Mouse (Mus musculus): ENCODE results near the gene Dock4. TPM values are rescaled to one million over a fixed set of nuclear protein-coding genes. Genes with fewer than 3 reads are reported as not detected.

The Dock4 gene
- polyA plus RNA-seq, 2 experiments, result 7.7 to 12.2 TPM

- H3K9ac ChIP-seq (ENCODE audit: low read depth, low read length, severe bottlenecking), result no peak overlapping the region
- H3K4me3 ChIP-seq (replicated peaks; ENCODE audit: low read length), result no peak overlapping the region
- no peak for TF ChIP-seq POLR2A (IDR thresholded peaks at IDR 0.05; ENCODE audit: borderline replicate concordance, extremely low read depth, insufficient read depth, insufficient read length)
- no peaks in the 10 kb centered on the region for H3K27me3 ChIP-seq (ENCODE audit: control insufficient read depth, insufficient read depth, low read length)
- DNase-seq (ENCODE audit: low spot score) (no peak), ATAC-seq (ENCODE audit: low FRiP score, low read depth) (no peak)
- peaks cover 4% of the 10 kb centered on the region; the same call in 1 of the 2 replicates for H3K4me1 ChIP-seq (ENCODE audit: control insufficient read depth, insufficient read depth, low read length)
- H3K36me3 ChIP-seq (ENCODE audit: control insufficient read depth, insufficient read depth, low read length), result no peaks in the 10 kb centered on the region
- no peak overlapping the region for H3K27ac ChIP-seq (replicated peaks; ENCODE audit: low read depth, low read length)
- no peak overlapping the region for H3K4me2 ChIP-seq (replicated peaks; ENCODE audit: low read depth, low read length, severe bottlenecking)
- WGBS, result 75% methylated on average over 6 of the region's 6 CpGs
- H3K9me3 ChIP-seq (ENCODE audit: control insufficient read depth, low read length), result peaks cover 3% of the 10 kb centered on the region; the same call in 1 of the 2 replicates
Measured at GRCm38 (mm10) chr12:40538318-40538717, 92.6 kb downstream of the Dock4 start.

- Histone ChIP-seq H3K4me2 (replicated peaks; ENCODE audit: low read depth, low read length, severe bottlenecking) (no peak overlapping the region), H3K27ac (replicated peaks; ENCODE audit: low read depth, low read length) (no peak overlapping the region), H3K36me3 (ENCODE audit: control insufficient read depth, insufficient read depth, low read length) (no peaks in the 10 kb centered on the region), H3K9me3 (ENCODE audit: control insufficient read depth, low read length) (peaks cover 3% of the 10 kb centered on the region; the same call in 1 of the 2 replicates), H3K9ac (ENCODE audit: low read depth, low read length, severe bottlenecking) (no peak overlapping the region), H3K27me3 (ENCODE audit: control insufficient read depth, insufficient read depth, low read length) (no peaks in the 10 kb centered on the region), H3K4me3 (replicated peaks; ENCODE audit: low read length) (no peak overlapping the region), H3K4me1 (ENCODE audit: control insufficient read depth, insufficient read depth, low read length) (peaks cover 4% of the 10 kb centered on the region; the same call in 1 of the 2 replicates)
- no peak for TF ChIP-seq POLR2A (IDR thresholded peaks at IDR 0.05; ENCODE audit: borderline replicate concordance, extremely low read depth, insufficient read depth, insufficient read length)
- WGBS, result 28% methylated on average over 6 of the region's 6 CpGs
- DNase-seq (ENCODE audit: low spot score), result no peak
- no peak for ATAC-seq (ENCODE audit: low FRiP score, low read depth)
Measured at GRCm38 (mm10) chr12:40538780-40539179, 93.0 kb downstream of the Dock4 start.

- no peak overlapping the region for H3K9ac ChIP-seq (ENCODE audit: low read depth, low read length, severe bottlenecking)
- no peak overlapping the region for H3K27ac ChIP-seq (replicated peaks; ENCODE audit: low read depth, low read length)
- no peaks in the 10 kb centered on the region for H3K9me3 ChIP-seq (ENCODE audit: control insufficient read depth, low read length)
- no peaks in the 10 kb centered on the region for H3K36me3 ChIP-seq (ENCODE audit: control insufficient read depth, insufficient read depth, low read length)
- DNase-seq (ENCODE audit: low spot score) (no peak), ATAC-seq (ENCODE audit: low FRiP score, low read depth) (no peak)
- no peaks in the 10 kb centered on the region for H3K4me1 ChIP-seq (ENCODE audit: control insufficient read depth, insufficient read depth, low read length)
- H3K4me3 ChIP-seq (replicated peaks; ENCODE audit: low read length), result no peak overlapping the region
- no peak for TF ChIP-seq POLR2A (IDR thresholded peaks at IDR 0.05; ENCODE audit: borderline replicate concordance, extremely low read depth, insufficient read depth, insufficient read length)
- WGBS, result 82% methylated on average over 3 of the region's 3 CpGs
- no peak overlapping the region for H3K4me2 ChIP-seq (replicated peaks; ENCODE audit: low read depth, low read length, severe bottlenecking)
- no peaks in the 10 kb centered on the region for H3K27me3 ChIP-seq (ENCODE audit: control insufficient read depth, insufficient read depth, low read length)
Measured at GRCm38 (mm10) chr12:40544273-40544672, 98.5 kb downstream of the Dock4 start.

GRCm38 (mm10) chr12:40546827-40547226, 101.1 kb downstream of the Dock4 start:
- no peak for TF ChIP-seq POLR2A (IDR thresholded peaks at IDR 0.05; ENCODE audit: borderline replicate concordance, extremely low read depth, insufficient read depth, insufficient read length)
- WGBS, result 56% methylated on average over 5 of the region's 5 CpGs
- Histone ChIP-seq H3K9me3 (ENCODE audit: control insufficient read depth, low read length) (no peaks in the 10 kb centered on the region), H3K4me1 (ENCODE audit: control insufficient read depth, insufficient read depth, low read length) (no peaks in the 10 kb centered on the region), H3K4me3 (replicated peaks; ENCODE audit: low read length) (no peak overlapping the region), H3K9ac (ENCODE audit: low read depth, low read length, severe bottlenecking) (no peak overlapping the region), H3K27me3 (ENCODE audit: control insufficient read depth, insufficient read depth, low read length) (no peaks in the 10 kb centered on the region), H3K36me3 (ENCODE audit: control insufficient read depth, insufficient read depth, low read length) (no peaks in the 10 kb centered on the region), H3K4me2 (replicated peaks; ENCODE audit: low read depth, low read length, severe bottlenecking) (no peak overlapping the region), H3K27ac (replicated peaks; ENCODE audit: low read depth, low read length) (no peak overlapping the region)
- no peak for DNase-seq (ENCODE audit: low spot score)
- ATAC-seq (ENCODE audit: low FRiP score, low read depth), result no peak

- no peak overlapping the region for H3K4me2 ChIP-seq (replicated peaks; ENCODE audit: low read depth, low read length, severe bottlenecking)
- no peak overlapping the region for H3K9ac ChIP-seq (ENCODE audit: low read depth, low read length, severe bottlenecking)
- H3K27ac ChIP-seq (replicated peaks; ENCODE audit: low read depth, low read length), result no peak overlapping the region
- DNase-seq (ENCODE audit: low spot score), result no peak
- H3K36me3 ChIP-seq (ENCODE audit: control insufficient read depth, insufficient read depth, low read length), result no peaks in the 10 kb centered on the region
- no peak for TF ChIP-seq POLR2A (IDR thresholded peaks at IDR 0.05; ENCODE audit: borderline replicate concordance, extremely low read depth, insufficient read depth, insufficient read length)
- no peak for ATAC-seq (ENCODE audit: low FRiP score, low read depth)
- H3K27me3 ChIP-seq (ENCODE audit: control insufficient read depth, insufficient read depth, low read length), result no peaks in the 10 kb centered on the region
- no peak overlapping the region for H3K4me3 ChIP-seq (replicated peaks; ENCODE audit: low read length)
- 92% methylated on average over 3 of the region's 3 CpGs for WGBS
- H3K9me3 ChIP-seq (ENCODE audit: control insufficient read depth, low read length), result no peaks in the 10 kb centered on the region
- H3K4me1 ChIP-seq (ENCODE audit: control insufficient read depth, insufficient read depth, low read length), result no peaks in the 10 kb centered on the region
Measured at GRCm38 (mm10) chr12:40551317-40551716, 105.6 kb downstream of the Dock4 start.

- Histone ChIP-seq H3K9me3 (ENCODE audit: control insufficient read depth, low read length) (no peaks in the 10 kb centered on the region), H3K27ac (replicated peaks; ENCODE audit: low read depth, low read length) (no peak overlapping the region), H3K4me2 (replicated peaks; ENCODE audit: low read depth, low read length, severe bottlenecking) (no peak overlapping the region), H3K4me1 (ENCODE audit: control insufficient read depth, insufficient read depth, low read length) (no peaks in the 10 kb centered on the region), H3K27me3 (ENCODE audit: control insufficient read depth, insufficient read depth, low read length) (no peaks in the 10 kb centered on the region), H3K4me3 (replicated peaks; ENCODE audit: low read length) (no peak overlapping the region), H3K9ac (ENCODE audit: low read depth, low read length, severe bottlenecking) (no peak overlapping the region), H3K36me3 (ENCODE audit: control insufficient read depth, insufficient read depth, low read length) (no peaks in the 10 kb centered on the region)
- WGBS, result 81% methylated on average over 1 of the region's 1 CpGs
- DNase-seq (ENCODE audit: low spot score), result no peak
- no peak for ATAC-seq (ENCODE audit: low FRiP score, low read depth)
- no peak for TF ChIP-seq POLR2A (IDR thresholded peaks at IDR 0.05; ENCODE audit: borderline replicate concordance, extremely low read depth, insufficient read depth, insufficient read length)
Measured at GRCm38 (mm10) chr12:40552201-40552600, 106.4 kb downstream of the Dock4 start.

Data from limb, embryonic 14.5 days (tissue).